Mouse (Mus musculus): ENCODE data around the gene Arid3c. TPM values are rescaled to one million over a fixed set of nuclear protein-coding genes. Genes with fewer than 3 reads are reported as not detected.
"Not testable (repeated sequence)": the region's sequence is repeated elsewhere in the genome, so short reads cannot be mapped to it uniquely, and the experiment has no call there.

Gene Arid3c
- not detected in 2 replicates for polyA plus RNA-seq (2016; fragmentation: Nextera tagmentation; extraction: Ambion mirVana)

GRCm38 (mm10) chr4:41731052-41731765, at the start of gene Arid3c:
Arid3c (minus strand) TSS chr4:41731142.
- peak within 1 kb of the TSS; percentile 66 for H3K4me2 ChIP-seq
- WGBS = 2% methylated on average over 50 of the region's 50 CpGs
- H3K9me3 ChIP-seq = no peaks in the 10 kb centered on the region
- H3K9ac ChIP-seq (replicated peaks) = peak within 1 kb of the TSS; percentile 34; the same call in 1 of the 2 replicates
- H3K4me1 ChIP-seq (replicated peaks) = peaks cover 10% of the 10 kb centered on the region
- H3K36me3 ChIP-seq = no peaks in the 10 kb centered on the region
- 0 out of 2 replicates have a peak, but pooled peaks have one; percentile 34 for ATAC-seq (ENCODE audit: insufficient number of reproducible peaks, insufficient read depth, low FRiP score, low TSS enrichment, low read depth)
- no peak within 1 kb of the TSS for H3K27ac ChIP-seq
- peak within 1 kb of the TSS; percentile 39 for H3K4me3 ChIP-seq (replicated peaks)
- H3K27me3 ChIP-seq = peaks cover 84% of the 10 kb centered on the region

GRCm38 (mm10) chr4:41775840-41776239, 44.9 kb upstream of the Arid3c start:
- 90% methylated on average over 1 of the region's 1 CpGs for WGBS
- not testable (repeated sequence) for H3K4me2 ChIP-seq; H3K9me3 ChIP-seq; H3K4me3 ChIP-seq (replicated peaks); H3K9ac ChIP-seq (replicated peaks); H3K27ac ChIP-seq; ATAC-seq (ENCODE audit: insufficient number of reproducible peaks, insufficient read depth, low FRiP score, low TSS enrichment, low read depth); H3K36me3 ChIP-seq; H3K27me3 ChIP-seq; H3K4me1 ChIP-seq (replicated peaks)

- peak overlapping the region; percentile 52 for H3K4me2 ChIP-seq
- not testable (repeated sequence) for H3K27me3 ChIP-seq; H3K4me1 ChIP-seq (replicated peaks); H3K9ac ChIP-seq (replicated peaks); H3K36me3 ChIP-seq; ATAC-seq (ENCODE audit: insufficient number of reproducible peaks, insufficient read depth, low FRiP score, low TSS enrichment, low read depth); H3K9me3 ChIP-seq
- H3K4me3 ChIP-seq (replicated peaks) = peak overlapping the region; percentile 42
- WGBS = 65% methylated on average over 3 of the region's 3 CpGs
- H3K27ac ChIP-seq = 0 out of 2 replicates have a peak overlapping the region, but pooled peaks have one; percentile 41
Observed at GRCm38 (mm10) chr4:41774506-41774905, 43.6 kb upstream of the Arid3c start.

- not testable (repeated sequence) for ATAC-seq (ENCODE audit: insufficient number of reproducible peaks, insufficient read depth, low FRiP score, low TSS enrichment, low read depth); H3K4me1 ChIP-seq (replicated peaks); H3K27me3 ChIP-seq; H3K36me3 ChIP-seq; H3K9me3 ChIP-seq; H3K9ac ChIP-seq (replicated peaks)
- peak within 1 kb of the TSS; percentile 50; the same call in 1 of the 2 replicates for H3K27ac ChIP-seq
- peak within 1 kb of the TSS; percentile 42 for H3K4me3 ChIP-seq (replicated peaks)
- peak within 1 kb of the TSS; percentile 52 for H3K4me2 ChIP-seq
- WGBS = 2% methylated on average over 12 of the region's 14 CpGs
Observed at GRCm38 (mm10) chr4:41774002-41774401, 43.1 kb upstream of the Arid3c start, which contains the start of gene Ccl27a. Ccl27a (minus strand) TSS chr4:41774247.

GRCm38 (mm10) chr4:41773502-41773901, 42.6 kb upstream of the Arid3c start:
- not testable (repeated sequence) for H3K9ac ChIP-seq (replicated peaks); H3K27me3 ChIP-seq; H3K9me3 ChIP-seq; H3K4me1 ChIP-seq (replicated peaks); H3K36me3 ChIP-seq; ATAC-seq (ENCODE audit: insufficient number of reproducible peaks, insufficient read depth, low FRiP score, low TSS enrichment, low read depth)
- 2% methylated on average over 19 of the region's 25 CpGs for WGBS
- peak overlapping the region; percentile 42 for H3K4me3 ChIP-seq (replicated peaks)
- H3K4me2 ChIP-seq = peak overlapping the region; percentile 52
- 0 out of 2 replicates have a peak overlapping the region, but pooled peaks have one; percentile 50 for H3K27ac ChIP-seq

- H3K9me3 ChIP-seq; H3K27me3 ChIP-seq; H3K4me1 ChIP-seq (replicated peaks); H3K9ac ChIP-seq (replicated peaks); ATAC-seq (ENCODE audit: insufficient number of reproducible peaks, insufficient read depth, low FRiP score, low TSS enrichment, low read depth); H3K36me3 ChIP-seq: not testable (repeated sequence)
- Histone ChIP-seq H3K4me3 (replicated peaks) (peak overlapping the region; percentile 26), H3K27ac (peak overlapping the region; percentile 47; the same call in 1 of the 2 replicates), H3K4me2 (peak overlapping the region; percentile 45)
- WGBS = 2% methylated on average over 7 of the region's 16 CpGs
Observed at GRCm38 (mm10) chr4:41772946-41773345, 42.0 kb upstream of the Arid3c start.

- Histone ChIP-seq H3K36me3 (peaks cover 31% of the 10 kb centered on the region), H3K4me1 (replicated peaks) (peaks cover 12% of the 10 kb centered on the region)
- not testable (repeated sequence) for H3K27ac ChIP-seq; H3K9ac ChIP-seq (replicated peaks); H3K9me3 ChIP-seq; H3K27me3 ChIP-seq; ATAC-seq (ENCODE audit: insufficient number of reproducible peaks, insufficient read depth, low FRiP score, low TSS enrichment, low read depth); H3K4me2 ChIP-seq; H3K4me3 ChIP-seq (replicated peaks)
- WGBS = 78% methylated on average over 10 of the region's 10 CpGs
Observed at GRCm38 (mm10) chr4:41767301-41767700, 36.4 kb upstream of the Arid3c start.

- not testable (repeated sequence) for H3K27me3 ChIP-seq; H3K9me3 ChIP-seq; ATAC-seq (ENCODE audit: insufficient number of reproducible peaks, insufficient read depth, low FRiP score, low TSS enrichment, low read depth)
- 55% methylated on average over 6 of the region's 6 CpGs for WGBS
- H3K4me1 ChIP-seq (replicated peaks) = peaks cover 36% of the 10 kb centered on the region
- peak overlapping the region; percentile 97 for H3K27ac ChIP-seq
- peak overlapping the region; percentile 91 for H3K4me2 ChIP-seq
- H3K4me3 ChIP-seq (replicated peaks) = peak overlapping the region; percentile 59
- peaks cover 37% of the 10 kb centered on the region for H3K36me3 ChIP-seq
- H3K9ac ChIP-seq (replicated peaks) = peak overlapping the region; percentile 71; the same call in 1 of the 2 replicates
Observed at GRCm38 (mm10) chr4:41763176-41763575, 32.2 kb upstream of the Arid3c start.

GRCm38 (mm10) chr4:41762688-41763114, 31.8 kb upstream of the Arid3c start:
- 17% methylated on average over 8 of the region's 8 CpGs for WGBS
- ATAC-seq (ENCODE audit: insufficient number of reproducible peaks, insufficient read depth, low FRiP score, low TSS enrichment, low read depth) = peak; percentile 76
- H3K27me3 ChIP-seq, H3K9me3 ChIP-seq: not testable (repeated sequence)
- H3K27ac ChIP-seq = peak overlapping the region; percentile 97
- peak overlapping the region; percentile 59 for H3K4me3 ChIP-seq (replicated peaks)
- peak overlapping the region; percentile 71 for H3K9ac ChIP-seq (replicated peaks)
- H3K36me3 ChIP-seq = peaks cover 37% of the 10 kb centered on the region
- H3K4me1 ChIP-seq (replicated peaks) = peaks cover 36% of the 10 kb centered on the region
- H3K4me2 ChIP-seq = peak overlapping the region; percentile 91

- 14% methylated on average over 8 of the region's 8 CpGs for WGBS
- Histone ChIP-seq H3K4me1 (replicated peaks) (peaks cover 36% of the 10 kb centered on the region), H3K9ac (replicated peaks) (peak overlapping the region; percentile 71), H3K27ac (peak overlapping the region; percentile 97), H3K27me3 (no peaks in the 10 kb centered on the region), H3K4me3 (replicated peaks) (peak overlapping the region; percentile 59), H3K36me3 (peaks cover 37% of the 10 kb centered on the region), H3K9me3 (no peaks in the 10 kb centered on the region), H3K4me2 (peak overlapping the region; percentile 91)
- ATAC-seq (ENCODE audit: insufficient number of reproducible peaks, insufficient read depth, low FRiP score, low TSS enrichment, low read depth) = peak; percentile 71
Observed at GRCm38 (mm10) chr4:41762099-41762687, 31.3 kb upstream of the Arid3c start.

- Histone ChIP-seq H3K4me2 (peak overlapping the region; percentile 91), H3K4me1 (replicated peaks) (peaks cover 37% of the 10 kb centered on the region), H3K9ac (replicated peaks) (peak overlapping the region; percentile 71), H3K4me3 (replicated peaks) (peak overlapping the region; percentile 59), H3K27ac (peak overlapping the region; percentile 97), H3K9me3 (no peaks in the 10 kb centered on the region), H3K27me3 (no peaks in the 10 kb centered on the region), H3K36me3 (peaks cover 36% of the 10 kb centered on the region)
- no peak for ATAC-seq (ENCODE audit: insufficient number of reproducible peaks, insufficient read depth, low FRiP score, low TSS enrichment, low read depth)
Observed at GRCm38 (mm10) chr4:41761680-41762079, 30.7 kb upstream of the Arid3c start.

Measured in limb, embryonic 12.5 days (tissue).